Mouse (Mus musculus) cerebellum, adult 2 months (tissue): ENCODE measurements at regions not wholly inside any gene's neighbourhood (a gene's known extent, or its start where the extent isn't known, plus 50 kb on each side); places are given as distances from the start of the nearest gene placed in this dataset.

Experiments used
- DNase-seq, 2 experiments: peaks; one replicate each; pipeline ENCODE4 v3.0.0; 2021
- H3K27ac ChIP-seq: fragments of 200-500 bp; 2 replicates; pipeline ENCODE4 v1.5.1; 2012; ENCODE audit warnings: low read length, control low read depth, inconsistent platforms; ENCODE audit not compliant: insufficient read depth
- H3K27me3 ChIP-seq: fragments of 200-500 bp; 2 replicates; pipeline ENCODE4 v1.6.1; 2012; ENCODE audit warnings: inconsistent platforms, mild to moderate bottlenecking, low read length, moderate library complexity; ENCODE audit not compliant: control insufficient read depth, insufficient read depth
- H3K4me1 ChIP-seq: fragments of 200-500 bp; 2 replicates; pipeline ENCODE4 v1.6.1; 2011; ENCODE audit warnings: low read length; ENCODE audit not compliant: control insufficient read depth, insufficient read depth
- H3K4me3 ChIP-seq: fragments of 200-500 bp; replicated peaks from 2 replicates; pipeline ENCODE3; 2011; ENCODE audit warnings: mild to moderate bottlenecking, low read depth, low read length, control low read depth; ENCODE audit not compliant: insufficient read depth
- CTCF ChIP-seq: fragments of 200-500 bp; IDR thresholded peaks from 2 replicates; pipeline ENCODE4 v1.5.1; 2011; ENCODE audit warnings: low read depth, mild to moderate bottlenecking, control low read depth, low read length, moderate library complexity, borderline replicate concordance; ENCODE audit not compliant: insufficient read depth
- POLR2A ChIP-seq: fragments of 200-500 bp; IDR thresholded peaks from 2 replicates; pipeline ENCODE4 v1.6.1; 2011; ENCODE audit warnings: low read length, control low read depth, borderline replicate concordance; ENCODE audit not compliant: insufficient read depth
- WGBS: fragments of 180-500 bp; shearing (Covaris S2); methylation state at CpG from one replicate; pipeline ENCODE4 v1.1.7; 2018; 5-methylcytosine and 5-hydroxymethylcytosine counted together

DNA sequence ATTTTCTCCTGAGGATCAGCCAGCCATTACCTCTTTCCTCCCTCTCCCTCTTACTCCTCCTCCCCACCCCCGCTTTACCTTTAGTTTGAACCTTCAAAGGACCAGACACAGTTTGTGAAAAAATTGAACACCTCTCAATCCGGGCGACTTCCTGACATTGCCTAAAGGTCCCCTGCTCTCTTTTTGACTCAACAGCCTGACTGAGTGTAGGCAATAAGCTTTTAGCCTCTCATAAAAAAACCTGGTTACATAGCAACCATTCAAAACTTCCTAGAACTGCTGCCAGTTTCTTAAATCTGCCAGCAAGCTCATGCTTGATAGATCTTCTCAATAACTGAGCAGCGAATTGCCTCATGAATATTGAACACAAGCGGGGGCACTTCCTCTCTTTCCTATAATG, 71.7 kb downstream of the Zfp945 start:
- DNase-seq, result no peak
- TF ChIP-seq POLR2A (no peak), CTCF (no peak)
- Histone ChIP-seq H3K4me3 (no peak overlapping the region), H3K4me1 (no peaks in the 10 kb centered on the region), H3K27me3 (no peaks in the 10 kb centered on the region), H3K27ac (no peak overlapping the region)
- WGBS, result 71% methylated on average over 5 of the region's 5 CpGs

DNA sequence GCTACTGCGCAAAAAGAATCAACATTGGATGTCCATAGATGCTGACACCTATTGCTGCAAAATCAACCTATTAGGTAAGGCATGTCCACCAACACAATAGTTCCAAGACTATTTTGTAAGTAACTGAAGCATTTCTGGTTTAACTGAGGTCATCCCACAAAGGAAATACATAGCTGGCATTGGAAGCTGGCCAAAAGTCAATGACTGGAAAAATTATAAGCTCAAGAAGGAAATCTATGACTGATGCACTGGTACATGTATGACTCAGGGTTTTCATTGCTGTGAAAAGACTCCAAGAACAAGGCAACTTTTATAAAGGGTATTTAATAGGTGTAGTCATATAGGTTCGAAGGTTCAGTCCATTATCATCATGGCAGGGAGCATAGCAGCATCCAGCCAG, 82.5 kb downstream of the Zfp945 start:
- no peak for DNase-seq
- Histone ChIP-seq H3K27me3 (no peaks in the 10 kb centered on the region), H3K4me3 (no peak overlapping the region), H3K4me1 (no peaks in the 10 kb centered on the region), H3K27ac (no peak overlapping the region)
- no peak for TF ChIP-seq POLR2A
- no peak for TF ChIP-seq CTCF
- WGBS, result 96% methylated on average over 2 of the region's 2 CpGs

DNA sequence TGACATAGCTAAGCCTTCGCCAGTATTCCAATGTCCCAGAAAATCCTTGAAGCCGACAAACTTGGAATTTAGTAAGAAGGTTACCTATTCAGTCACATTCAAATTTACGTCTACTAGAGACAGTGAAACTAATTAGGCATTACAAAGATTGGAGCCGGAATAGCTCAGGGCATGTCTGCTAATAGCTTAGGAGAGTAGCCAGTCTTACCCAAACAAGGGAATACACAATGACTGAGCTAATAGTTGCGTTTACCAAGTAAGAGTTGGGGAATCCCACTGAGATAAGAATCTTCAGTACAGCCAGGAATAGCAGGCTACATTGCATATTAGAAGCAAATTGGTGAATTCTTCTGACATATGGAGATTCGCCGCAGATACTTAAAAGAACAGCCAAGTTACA, 121.2 kb downstream of the Zfp945 start:
- TF ChIP-seq CTCF, result no peak
- TF ChIP-seq POLR2A, result no peak
- Histone ChIP-seq H3K27ac (no peak overlapping the region), H3K27me3 (no peaks in the 10 kb centered on the region), H3K4me1 (no peaks in the 10 kb centered on the region), H3K4me3 (no peak overlapping the region)
- WGBS, result 56% methylated on average over 7 of the region's 7 CpGs
- DNase-seq, result no peak

DNA sequence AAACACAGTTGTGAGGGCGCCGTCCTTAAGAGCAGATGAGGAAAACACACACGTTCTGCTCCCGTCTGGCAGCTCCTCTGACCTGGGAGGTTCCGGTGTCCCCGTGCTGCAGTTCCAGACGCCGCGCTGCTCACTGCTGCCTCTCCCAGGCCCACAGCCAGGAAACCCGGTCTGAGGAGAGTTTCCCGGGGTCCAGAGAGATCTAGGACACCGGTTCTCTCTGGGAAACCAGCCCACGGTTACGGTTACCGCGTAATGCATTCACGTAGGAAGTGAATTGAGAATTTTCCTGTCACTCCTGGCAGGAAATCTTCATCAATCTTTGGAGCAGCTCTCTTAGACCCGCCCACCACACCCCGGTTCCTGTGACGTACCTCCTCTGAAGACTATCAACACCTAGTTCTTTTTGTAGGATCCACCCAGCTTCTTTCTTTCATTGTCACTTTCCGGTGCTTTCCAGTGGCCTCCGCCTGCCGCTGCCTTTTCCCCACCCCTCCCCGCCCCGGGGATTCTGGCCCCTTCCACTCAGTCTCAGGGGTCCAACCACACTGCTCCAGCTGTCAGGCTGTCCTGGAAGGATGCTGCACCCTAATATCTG, 127.3 kb downstream of the Zfp945 start:
- peak; percentile 41; the same call in 1 of the 2 replicates for TF ChIP-seq POLR2A
- no peak for TF ChIP-seq CTCF
- DNase-seq, result peak; percentile 69 to 71
- Histone ChIP-seq H3K4me1 (no peaks in the 10 kb centered on the region), H3K27me3 (no peaks in the 10 kb centered on the region), H3K4me3 (peak overlapping the region; percentile 79), H3K27ac (peak overlapping the region; percentile 80)
- WGBS, result under 1% methylated on average over 25 of the region's 25 CpGs

DNA sequence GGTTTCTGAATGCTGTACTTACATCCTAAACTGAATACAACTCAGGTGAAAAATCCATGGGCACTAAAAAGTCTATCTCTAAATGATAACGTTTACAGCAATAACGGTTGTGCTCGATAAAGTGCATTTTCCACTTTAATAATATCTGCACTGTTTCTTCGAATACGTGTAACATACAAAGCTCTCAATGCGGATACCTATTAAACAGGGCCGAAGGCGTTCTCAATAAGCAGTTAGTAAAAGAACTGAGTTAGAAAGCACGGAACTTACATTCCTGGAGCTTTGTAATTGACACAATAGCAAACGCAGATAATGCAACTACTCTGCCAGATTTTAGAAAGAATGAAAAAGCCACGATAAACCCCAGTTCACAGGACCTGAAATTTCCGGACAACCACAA, 127.8 kb downstream of the Zfp945 start:
- WGBS, result 6% methylated on average over 12 of the region's 12 CpGs
- TF ChIP-seq POLR2A, result no peak
- TF ChIP-seq CTCF, result no peak
- no peak for DNase-seq
- Histone ChIP-seq H3K4me1 (no peaks in the 10 kb centered on the region), H3K27me3 (no peaks in the 10 kb centered on the region), H3K4me3 (peak overlapping the region; percentile 79), H3K27ac (peak overlapping the region; percentile 80)

DNA sequence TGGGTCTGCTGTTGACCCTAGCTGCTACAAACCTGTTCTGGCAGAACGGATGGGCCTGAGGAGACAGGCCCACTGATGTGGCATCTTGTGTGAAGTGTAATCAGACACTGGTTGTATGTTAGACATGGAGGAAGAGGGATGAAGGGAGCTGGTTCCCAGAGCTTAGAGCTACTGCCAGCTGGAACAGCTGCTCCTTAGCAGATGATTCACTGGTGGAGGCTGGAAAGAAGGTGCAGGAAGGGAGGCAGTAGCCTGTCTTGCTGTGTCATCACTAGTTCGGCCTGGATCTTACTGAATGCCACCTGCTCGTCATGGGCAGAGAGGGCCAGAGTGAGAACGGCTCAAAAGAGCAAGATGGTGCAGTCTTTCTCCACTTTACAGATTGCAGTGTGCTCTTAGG, 130.6 kb downstream of the Zfp945 start:
- no peak overlapping the region for H3K27ac ChIP-seq
- H3K4me1 ChIP-seq, result no peaks in the 10 kb centered on the region
- no peak overlapping the region for H3K4me3 ChIP-seq
- TF ChIP-seq CTCF, result no peak
- 84% methylated on average over 4 of the region's 4 CpGs for WGBS
- DNase-seq, result no peak
- no peaks in the 10 kb centered on the region for H3K27me3 ChIP-seq
